Mouse (Mus musculus): ENCODE results near the gene Wdfy4. TPM values are rescaled to one million over a fixed set of nuclear protein-coding genes. Genes with fewer than 3 reads are reported as not detected.

The Wdfy4 gene
- polyA plus RNA-seq, 1 experiment = 92.6 TPM

DNA sequence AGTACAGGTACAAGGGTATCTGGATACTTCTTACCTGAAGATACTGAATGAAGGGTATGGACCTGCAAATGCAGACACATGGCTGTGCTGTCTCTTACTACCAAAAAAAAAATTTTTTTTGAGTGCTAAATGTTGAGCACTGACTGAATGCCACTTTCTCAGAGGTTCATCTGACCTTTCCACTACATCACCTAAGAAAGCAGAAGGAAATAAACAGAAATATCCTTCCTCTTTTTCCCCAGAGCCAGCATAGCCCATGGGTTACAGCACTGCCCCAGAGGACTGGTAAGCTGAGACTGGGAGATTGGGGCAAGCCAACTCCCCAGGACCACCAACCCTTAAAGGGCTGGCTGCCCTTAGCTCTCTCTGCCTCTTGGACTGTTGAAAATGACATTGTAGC lies 8.5 kb upstream of the Wdfy4 start:
- DNase-seq (ENCODE audit: low read depth in 1 of 2, low spot score in 2 of 2) = peak in 1 of 2 experiments; percentile 2
- H3K27me3 ChIP-seq (ENCODE audit: control insufficient read depth, insufficient read depth, low read length) = no peaks in the 10 kb centered on the region
- H3K4me3 ChIP-seq (ENCODE audit: extremely low read depth, insufficient read depth, insufficient read length) = 0 out of 2 replicates have a peak overlapping the region, but pooled peaks have one; percentile 0
- H3K4me1 ChIP-seq (ENCODE audit: control insufficient read depth, insufficient read depth, insufficient read length) = peaks cover 32% of the 10 kb centered on the region
- TF ChIP-seq CTCF (IDR thresholded peaks at IDR 0.05; ENCODE audit: extremely low read depth, insufficient read depth, insufficient read length, insufficient replicate concordance) (no peak), POLR2A (IDR thresholded peaks at IDR 0.05; ENCODE audit: low read depth, low read length) (no peak)
- peak overlapping the region; percentile 100 for H3K27ac ChIP-seq (ENCODE audit: insufficient read depth, low read length)
- no peaks in the 10 kb centered on the region for H3K36me3 ChIP-seq (ENCODE audit: control insufficient read depth, insufficient read depth, low read length)

DNA sequence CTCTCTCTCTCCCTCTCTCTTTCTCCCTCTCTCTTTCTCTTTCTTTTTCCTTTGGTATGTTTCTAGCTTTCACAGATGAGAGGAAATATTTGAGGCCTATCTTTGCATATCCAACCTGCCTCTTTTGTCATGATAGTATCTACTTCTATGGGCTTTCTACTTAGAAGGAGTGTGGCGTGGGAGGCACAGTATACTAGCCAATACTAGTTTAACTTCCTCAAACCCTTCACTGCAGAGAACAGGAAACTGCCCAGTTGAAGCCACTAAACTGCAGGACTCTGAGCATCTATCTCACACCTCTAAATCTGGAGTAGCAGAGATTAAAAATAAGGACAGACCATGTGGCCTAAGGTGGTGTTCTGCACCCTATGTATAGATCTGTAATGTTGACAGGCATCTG lies 5.3 kb upstream of the Wdfy4 start:
- Histone ChIP-seq H3K36me3 (ENCODE audit: control insufficient read depth, insufficient read depth, low read length) (no peaks in the 10 kb centered on the region), H3K27me3 (ENCODE audit: control insufficient read depth, insufficient read depth, low read length) (no peaks in the 10 kb centered on the region), H3K4me3 (ENCODE audit: extremely low read depth, insufficient read depth, insufficient read length) (no peak overlapping the region), H3K4me1 (ENCODE audit: control insufficient read depth, insufficient read depth, insufficient read length) (peaks cover 42% of the 10 kb centered on the region), H3K27ac (ENCODE audit: insufficient read depth, low read length) (peak overlapping the region; percentile 93)
- 27% methylated on average over 1 of the region's 1 CpGs for whole genome bisulfite sequencing
- TF ChIP-seq CTCF (IDR thresholded peaks at IDR 0.05; ENCODE audit: extremely low read depth, insufficient read depth, insufficient read length, insufficient replicate concordance) (no peak), POLR2A (IDR thresholded peaks at IDR 0.05; ENCODE audit: low read depth, low read length) (no peak)
- no peak for DNase-seq (ENCODE audit: low read depth in 1 of 2, low spot score in 2 of 2)

DNA sequence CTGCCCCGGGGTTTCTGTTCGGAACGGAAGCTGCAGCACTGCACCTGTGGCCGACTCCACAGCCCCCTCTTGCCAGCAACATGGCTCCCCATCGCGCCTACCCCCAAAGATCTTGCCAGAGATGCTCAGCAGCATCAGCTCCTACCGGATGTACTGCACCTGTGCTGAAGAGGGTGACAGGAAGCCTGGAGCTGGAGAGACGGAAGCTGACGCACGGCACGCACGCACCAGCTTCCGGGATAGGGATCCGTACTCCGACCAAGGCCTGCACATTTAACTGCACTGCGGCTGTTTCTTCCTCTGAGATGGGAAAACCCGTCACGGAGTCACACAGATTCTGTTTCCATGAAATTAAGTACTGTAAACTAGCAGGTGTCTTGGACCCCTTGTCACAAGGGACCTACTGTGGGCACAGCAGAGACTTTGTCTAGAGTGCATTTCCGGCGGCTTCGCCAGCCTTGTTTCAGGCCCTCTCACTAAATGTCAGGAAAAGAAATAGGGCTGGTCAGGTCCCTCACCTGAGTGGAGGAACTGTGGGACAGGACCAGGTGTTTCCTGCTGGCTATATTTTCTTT lies 4.6 kb upstream of the Wdfy4 start:
- Histone ChIP-seq H3K4me3 (ENCODE audit: extremely low read depth, insufficient read depth, insufficient read length) (peak overlapping the region; percentile 31; the same call in 1 of the 2 replicates), H3K27ac (ENCODE audit: insufficient read depth, low read length) (peak overlapping the region; percentile 93), H3K4me1 (ENCODE audit: control insufficient read depth, insufficient read depth, insufficient read length) (peaks cover 39% of the 10 kb centered on the region), H3K36me3 (ENCODE audit: control insufficient read depth, insufficient read depth, low read length) (no peaks in the 10 kb centered on the region), H3K27me3 (ENCODE audit: control insufficient read depth, insufficient read depth, low read length) (no peaks in the 10 kb centered on the region)
- DNase-seq (ENCODE audit: low read depth in 1 of 2, low spot score in 2 of 2) = peak in 1 of 2 experiments; percentile 35
- TF ChIP-seq POLR2A (IDR thresholded peaks at IDR 0.05; ENCODE audit: low read depth, low read length) (no peak), CTCF (IDR thresholded peaks at IDR 0.05; ENCODE audit: extremely low read depth, insufficient read depth, insufficient read length, insufficient replicate concordance) (no peak)
- WGBS = 43% methylated on average over 21 of the region's 21 CpGs

DNA sequence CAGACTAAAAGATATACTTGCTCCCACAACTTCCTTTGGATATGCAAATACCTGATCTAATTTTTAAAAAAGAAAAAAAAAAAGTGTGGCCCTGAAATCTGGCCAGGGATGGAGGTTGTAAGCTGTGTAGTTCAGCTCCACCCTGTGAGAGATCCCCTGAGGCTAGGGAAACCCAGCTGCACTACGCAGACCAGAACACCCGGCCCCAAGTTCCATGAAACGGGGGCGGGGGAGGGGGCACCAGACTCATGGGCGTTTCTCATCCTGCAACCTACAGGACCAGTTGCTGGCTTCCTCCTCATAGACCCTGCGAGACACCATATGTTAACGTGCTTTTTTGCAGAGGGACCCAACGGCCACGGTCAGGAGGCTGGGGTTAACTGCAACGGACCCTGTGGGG lies 3.9 kb upstream of the Wdfy4 start:
- Histone ChIP-seq H3K36me3 (ENCODE audit: control insufficient read depth, insufficient read depth, low read length) (no peaks in the 10 kb centered on the region), H3K4me3 (ENCODE audit: extremely low read depth, insufficient read depth, insufficient read length) (peak overlapping the region; percentile 31; the same call in 1 of the 2 replicates), H3K27me3 (ENCODE audit: control insufficient read depth, insufficient read depth, low read length) (no peaks in the 10 kb centered on the region), H3K27ac (ENCODE audit: insufficient read depth, low read length) (peak overlapping the region; percentile 93), H3K4me1 (ENCODE audit: control insufficient read depth, insufficient read depth, insufficient read length) (peaks cover 36% of the 10 kb centered on the region)
- no peak for TF ChIP-seq CTCF (IDR thresholded peaks at IDR 0.05; ENCODE audit: extremely low read depth, insufficient read depth, insufficient read length, insufficient replicate concordance)
- no peak for TF ChIP-seq POLR2A (IDR thresholded peaks at IDR 0.05; ENCODE audit: low read depth, low read length)
- DNase-seq (ENCODE audit: low read depth in 1 of 2, low spot score in 2 of 2) = no peak
- 34% methylated on average over 10 of the region's 10 CpGs for WGBS

DNA sequence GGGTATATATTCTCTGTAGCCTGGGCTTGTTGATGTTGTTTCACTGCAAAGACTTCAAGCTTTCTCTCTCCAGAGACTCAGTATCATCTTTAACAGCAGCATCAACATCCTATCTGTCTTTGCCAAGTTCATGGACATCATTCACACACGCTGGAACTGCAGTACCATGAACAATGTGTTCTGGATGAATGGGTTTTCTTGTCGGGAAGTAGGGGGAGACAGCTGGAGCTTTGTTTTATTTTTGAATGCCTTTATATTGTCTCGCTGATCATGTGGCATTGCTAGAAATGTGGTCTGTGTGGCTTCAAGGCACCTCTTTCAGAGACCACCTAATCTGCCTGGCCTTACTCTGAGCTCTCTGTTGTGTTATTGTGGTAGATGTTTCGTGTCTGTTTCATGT lies 1.9 kb upstream of the Wdfy4 start:
- no peak for TF ChIP-seq POLR2A (IDR thresholded peaks at IDR 0.05; ENCODE audit: low read depth, low read length)
- no peak for TF ChIP-seq CTCF (IDR thresholded peaks at IDR 0.05; ENCODE audit: extremely low read depth, insufficient read depth, insufficient read length, insufficient replicate concordance)
- Histone ChIP-seq H3K4me3 (ENCODE audit: extremely low read depth, insufficient read depth, insufficient read length) (no peak overlapping the region), H3K4me1 (ENCODE audit: control insufficient read depth, insufficient read depth, insufficient read length) (peaks cover 30% of the 10 kb centered on the region), H3K36me3 (ENCODE audit: control insufficient read depth, insufficient read depth, low read length) (peaks cover 2% of the 10 kb centered on the region; the same call in 1 of the 2 replicates), H3K27me3 (ENCODE audit: control insufficient read depth, insufficient read depth, low read length) (no peaks in the 10 kb centered on the region), H3K27ac (ENCODE audit: insufficient read depth, low read length) (no peak overlapping the region)
- DNase-seq (ENCODE audit: low read depth in 1 of 2, low spot score in 2 of 2) = no peak
- WGBS = 70% methylated on average over 4 of the region's 4 CpGs

DNA sequence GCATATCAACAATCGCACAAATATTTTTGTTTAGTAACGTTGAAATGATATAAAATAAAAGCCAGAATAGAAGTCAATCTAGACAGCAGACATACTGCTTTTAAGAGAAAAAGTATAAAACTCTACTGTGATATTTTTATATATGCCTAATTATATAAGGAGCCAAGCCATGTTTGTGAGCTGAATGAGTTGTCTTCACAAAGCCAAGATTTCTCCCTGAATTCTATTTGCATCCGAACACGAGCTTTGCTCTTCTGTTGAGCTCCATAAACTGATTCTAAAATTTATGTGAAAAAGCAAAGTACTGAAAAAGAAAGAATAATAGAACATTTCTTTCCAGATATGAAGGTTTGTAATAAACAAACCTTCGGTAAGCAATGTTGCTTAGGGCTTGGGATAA lies 5.2 kb downstream of the Wdfy4 start:
- WGBS = 84% methylated on average over 5 of the region's 5 CpGs
- Histone ChIP-seq H3K27ac (ENCODE audit: insufficient read depth, low read length) (no peak overlapping the region), H3K27me3 (ENCODE audit: control insufficient read depth, insufficient read depth, low read length) (no peaks in the 10 kb centered on the region), H3K4me3 (ENCODE audit: extremely low read depth, insufficient read depth, insufficient read length) (no peak overlapping the region), H3K4me1 (ENCODE audit: control insufficient read depth, insufficient read depth, insufficient read length) (peaks cover 10% of the 10 kb centered on the region; the same call in 1 of the 2 replicates), H3K36me3 (ENCODE audit: control insufficient read depth, insufficient read depth, low read length) (peaks cover 6% of the 10 kb centered on the region)
- DNase-seq (ENCODE audit: low read depth in 1 of 2, low spot score in 2 of 2) = no peak
- TF ChIP-seq CTCF (IDR thresholded peaks at IDR 0.05; ENCODE audit: extremely low read depth, insufficient read depth, insufficient read length, insufficient replicate concordance) (no peak), POLR2A (IDR thresholded peaks at IDR 0.05; ENCODE audit: low read depth, low read length) (no peak)

DNA sequence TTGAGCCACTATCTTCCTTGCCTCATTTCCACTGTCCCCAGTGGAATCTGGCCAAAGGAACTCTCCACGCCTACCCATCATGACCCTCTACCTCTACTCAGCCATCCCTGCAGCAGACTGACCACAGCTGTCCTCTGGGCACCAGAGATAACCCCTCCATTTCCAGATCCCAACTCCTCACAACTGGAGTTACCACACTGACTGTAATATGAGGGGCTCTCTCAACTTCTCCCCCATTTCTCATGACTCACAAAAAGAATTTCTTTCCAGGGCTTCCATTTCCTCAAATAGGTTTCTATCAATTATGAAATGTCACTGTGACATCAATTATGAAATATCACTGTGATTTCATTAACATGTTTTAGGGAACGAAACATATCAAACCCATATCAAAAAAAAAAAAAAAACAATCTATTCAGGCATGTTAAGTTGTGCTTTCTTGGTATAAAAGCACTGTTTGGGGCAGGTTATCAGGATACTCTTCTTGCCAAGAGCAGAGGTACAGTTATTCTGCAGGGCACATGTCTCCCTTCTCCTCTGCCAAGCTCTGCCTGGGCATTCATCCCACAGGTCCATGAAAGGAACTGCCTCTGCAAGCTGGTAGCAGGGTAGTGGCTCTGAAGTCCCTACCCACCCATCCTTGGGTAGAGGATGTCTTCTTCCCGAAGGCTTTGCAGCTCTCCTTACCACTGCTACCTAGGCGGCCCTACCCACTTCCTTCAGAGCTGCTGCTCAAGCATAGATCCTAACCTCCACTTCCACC lies 10.1 kb downstream of the Wdfy4 start:
- WGBS = 46% methylated on average over 4 of the region's 4 CpGs
- H3K27ac ChIP-seq (ENCODE audit: insufficient read depth, low read length) = no peak overlapping the region
- no peak for TF ChIP-seq CTCF (IDR thresholded peaks at IDR 0.05; ENCODE audit: extremely low read depth, insufficient read depth, insufficient read length, insufficient replicate concordance)
- peaks cover 7% of the 10 kb centered on the region for H3K36me3 ChIP-seq (ENCODE audit: control insufficient read depth, insufficient read depth, low read length)
- peaks cover 26% of the 10 kb centered on the region; the same call in 1 of the 2 replicates for H3K4me1 ChIP-seq (ENCODE audit: control insufficient read depth, insufficient read depth, insufficient read length)
- DNase-seq (ENCODE audit: low read depth in 1 of 2, low spot score in 2 of 2) = no peak
- H3K4me3 ChIP-seq (ENCODE audit: extremely low read depth, insufficient read depth, insufficient read length) = no peak overlapping the region
- H3K27me3 ChIP-seq (ENCODE audit: control insufficient read depth, insufficient read depth, low read length) = no peaks in the 10 kb centered on the region
